8 mouse cellular contexts compared by ENCODE assay signal in the genomic region with DNA sequence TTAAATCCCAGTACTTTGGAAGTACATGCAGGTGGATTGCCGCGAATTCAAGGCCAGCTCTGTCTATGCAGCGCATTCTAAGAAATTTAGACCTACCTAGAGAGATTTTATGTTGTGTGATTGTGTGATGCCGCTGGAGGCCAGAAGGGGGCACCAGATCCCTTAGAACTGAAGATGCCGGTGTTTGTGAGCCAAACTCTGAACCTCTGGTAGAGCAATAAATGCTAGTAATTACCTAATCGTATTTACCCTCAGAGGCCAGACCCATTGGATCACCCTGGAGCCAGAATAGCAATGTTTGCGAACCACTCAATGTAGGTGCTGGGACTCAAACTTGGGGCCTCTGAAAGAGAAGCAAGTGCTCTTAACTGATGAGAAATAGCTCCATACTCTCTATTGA. TPM values are rescaled to one million over a fixed set of nuclear protein-coding genes. Genes with fewer than 3 reads are reported as not detected.
DNase-seq lines count a peak whose midpoint lies in the region; ATAC-seq and TF ChIP-seq lines count a peak whose summit lies in the region.

No protein-coding gene starts in this region.

- no peak for TF ChIP-seq EP300 in liver, postnatal 0 days (IDR thresholded peaks at IDR 0.05; ENCODE audit: low read depth)

- DNase-seq in 3T3-L1 (ENCODE audit: low read depth, low spot score) = peak; percentile 89
- peak; percentile 73 for DNase-seq in c-Kit-positive CD71-positive TER-119-negative erythroid progenitor cells, embryonic 14.5 days (ENCODE audit: low read depth)
- peak; percentile 58 to 71 for DNase-seq in frontal cortex, postnatal 25 days (ENCODE audit: low spot score in 2 of 2)
- peak; percentile 88 for DNase-seq in kidney, postnatal 10 days
- DNase-seq in liver, postnatal 0 days = peak; percentile 85
- peak; percentile 33 for DNase-seq in retina, postnatal 7 days (ENCODE audit: low read depth, low spot score)
- peak; percentile 56 for DNase-seq in urinary bladder, adult 2 months (ENCODE audit: low spot score)

- WGBS in liver, postnatal 0 days (ENCODE audit: insufficient replicate concordance) = 11% methylated on average over 7 of the region's 7 CpGs

- H3K4me3 ChIP-seq in E14TG2a.4 (replicated peaks; ENCODE audit: low read length) = no peak overlapping the region
- no peak overlapping the region for H3K4me3 ChIP-seq in liver, postnatal 0 days (ENCODE audit: low read depth, low read length)

- no peak overlapping the region for H3K9ac ChIP-seq in liver, postnatal 0 days (replicated peaks)

- peak; percentile 90 for ATAC-seq in liver, postnatal 0 days

- H3K27me3 ChIP-seq in E14TG2a.4 (ENCODE audit: insufficient read depth, low read length) = no peaks in the 10 kb centered on the region
- no peaks in the 10 kb centered on the region for H3K27me3 ChIP-seq in liver, postnatal 0 days (ENCODE audit: insufficient read depth, low read length)

- no peaks in the 10 kb centered on the region for H3K36me3 ChIP-seq in E14TG2a.4 (ENCODE audit: insufficient read depth, low read length)
- H3K36me3 ChIP-seq in liver, postnatal 0 days (replicated peaks; ENCODE audit: insufficient read depth, low read length) = no peaks in the 10 kb centered on the region

- H3K27ac ChIP-seq in liver, postnatal 0 days (ENCODE audit: low read depth) = no peak overlapping the region

- peaks cover 3% of the 10 kb centered on the region; the same call in 1 of the 2 replicates for H3K4me1 ChIP-seq in E14TG2a.4 (replicated peaks; ENCODE audit: low read depth, low read length)
- peaks cover 4% of the 10 kb centered on the region for H3K4me1 ChIP-seq in liver, postnatal 0 days (ENCODE audit: insufficient read depth)

- no peak overlapping the region for H3K4me2 ChIP-seq in liver, postnatal 0 days (ENCODE audit: low read depth, low read length)

- no peaks in the 10 kb centered on the region for H3K9me3 ChIP-seq in E14TG2a.4 (ENCODE audit: low read length)
- H3K9me3 ChIP-seq in liver, postnatal 0 days (ENCODE audit: low read length) = no peaks in the 10 kb centered on the region

- TF ChIP-seq CTCF in E14TG2a.4 (conservative IDR thresholded peaks at IDR 0.05; ENCODE audit: low read length) = peak; percentile 79
- peak; percentile 90 for TF ChIP-seq CTCF in liver, postnatal 0 days (IDR thresholded peaks at IDR 0.05; ENCODE audit: low read depth)

RNA-seq across cellular contexts. Expression of gene Vamp8, which starts 11.4 kb away (rescaled TPM):
- polyA plus RNA-seq in liver, postnatal 0 days (2015; fragmentation: Nextera tagmentation; extraction: Ambion mirVana) = 263 and 277 TPM in 2 replicates
- polyA plus RNA-seq in urinary bladder, adult 2 months (2012; rRNA removed) = 258 and 282 TPM in 2 replicates

RNA-seq across cellular contexts. Expression of gene Ggcx, which starts 12.2 kb away (rescaled TPM):
- polyA plus RNA-seq in liver, postnatal 0 days (2015; fragmentation: Nextera tagmentation; extraction: Ambion mirVana) = 16.2 and 20.7 TPM in 2 replicates
- polyA plus RNA-seq in urinary bladder, adult 2 months (2012; rRNA removed) = 27.3 and 31.4 TPM in 2 replicates

RNA-seq across cellular contexts. Expression of gene Vamp5, which starts 21.6 kb away (rescaled TPM):
- 50.8 and 53.1 TPM in 2 replicates for polyA plus RNA-seq in liver, postnatal 0 days (2015; fragmentation: Nextera tagmentation; extraction: Ambion mirVana)
- 91.1 and 102 TPM in 2 replicates for polyA plus RNA-seq in urinary bladder, adult 2 months (2012; rRNA removed)

RNA-seq across cellular contexts. Expression of gene Rnf181, which starts 35.1 kb away (rescaled TPM):
- 61.0 and 63.2 TPM in 2 replicates for polyA plus RNA-seq in liver, postnatal 0 days (2015; fragmentation: Nextera tagmentation; extraction: Ambion mirVana)
- 88.8 and 100 TPM in 2 replicates for polyA plus RNA-seq in urinary bladder, adult 2 months (2012; rRNA removed)

RNA-seq across cellular contexts. Expression of gene Mat2a, which starts 37.5 kb away (rescaled TPM):
- polyA plus RNA-seq in liver, postnatal 0 days (2015; fragmentation: Nextera tagmentation; extraction: Ambion mirVana) = 111 and 138 TPM in 2 replicates
- polyA plus RNA-seq in urinary bladder, adult 2 months (2012; rRNA removed) = 176 and 243 TPM in 2 replicates

Comparison
In these comparisons a context has a peak if more than half of its experiments do, and no peak if none do; other contexts are left out.
1. DNase-seq: peak in every context shown above with its lines; median percentile 89 in 3T3-L1; 88 in kidney, postnatal 10 days; 85 in liver, postnatal 0 days; 73 in c-Kit-positive CD71-positive TER-119-negative erythroid progenitor cells, embryonic 14.5 days; 64 in frontal cortex, postnatal 25 days; 56 in urinary bladder, adult 2 months; 33 in retina, postnatal 7 days.